Mouse (Mus musculus) forelimb bud, embryonic 11.5 days (tissue): ENCODE data around the gene Zfp691.

ENCODE experiments used
- DNase-seq: peaks from one replicate; pipeline ENCODE4 v3.0.0-alpha.2; 2012; ENCODE audit warnings: low read depth, low spot score

Gene Zfp691

DNA sequence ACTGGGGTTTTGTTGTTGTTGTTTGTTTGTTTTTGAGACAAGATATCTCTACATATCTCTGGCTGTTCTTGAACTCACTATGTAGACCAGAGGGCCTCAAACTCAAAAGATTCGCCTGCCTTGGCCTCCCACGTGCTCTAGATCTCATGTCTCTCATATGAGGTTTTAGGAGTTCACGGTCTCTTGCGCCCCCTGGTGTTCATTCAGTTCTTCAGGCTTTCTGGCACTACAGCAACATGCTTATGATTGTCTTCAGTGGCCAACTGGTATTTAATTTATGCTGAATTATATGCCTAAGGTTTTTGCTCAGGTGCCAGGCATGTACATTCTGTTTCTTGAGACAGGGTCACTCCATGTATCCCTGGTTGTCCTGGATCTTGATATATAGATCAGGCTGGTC lies 6.3 kb downstream of the Zfp691 start:
- DNase-seq = peak; percentile 77

DNA sequence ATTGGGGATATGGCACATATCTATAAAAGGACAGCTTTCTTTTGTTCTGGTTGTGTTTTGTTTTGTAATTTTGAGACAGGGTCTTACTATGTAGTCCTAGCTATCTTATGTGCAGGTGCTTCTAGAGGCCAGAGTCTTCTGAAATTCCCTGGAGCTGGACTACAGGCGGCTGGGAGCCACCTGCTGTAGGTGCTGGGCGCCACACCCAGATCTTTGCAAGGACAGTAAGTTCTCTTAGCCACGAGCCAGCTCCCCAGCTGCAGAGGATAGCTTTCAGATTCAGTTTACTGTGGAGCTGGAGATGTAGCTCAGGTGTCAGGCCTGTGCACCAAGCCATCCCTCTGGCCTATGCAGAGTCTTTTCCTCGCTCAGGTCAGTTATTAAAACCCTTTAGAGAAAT lies 6.9 kb downstream of the Zfp691 start:
- no peak for DNase-seq

DNA sequence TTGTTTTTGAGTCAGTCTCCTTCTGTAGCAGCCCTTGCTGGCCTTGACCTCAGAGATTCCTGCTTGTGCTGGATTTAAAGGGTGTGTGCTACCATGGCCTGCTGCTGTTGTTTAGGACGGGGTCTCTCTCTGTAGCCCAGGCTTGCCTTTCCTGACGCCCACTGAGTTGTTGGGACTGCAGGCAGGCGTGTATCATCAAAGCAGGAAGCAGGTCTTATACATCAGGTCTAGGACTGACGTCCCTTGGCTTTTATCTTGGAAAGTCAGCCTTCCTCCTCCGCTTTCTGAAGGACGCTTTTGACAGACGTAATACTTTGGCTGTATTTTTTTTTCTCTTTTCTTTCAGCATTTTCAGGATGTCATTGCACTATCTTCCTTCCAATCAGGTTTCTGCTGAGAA lies 8.1 kb downstream of the Zfp691 start:
- no peak for DNase-seq

DNA sequence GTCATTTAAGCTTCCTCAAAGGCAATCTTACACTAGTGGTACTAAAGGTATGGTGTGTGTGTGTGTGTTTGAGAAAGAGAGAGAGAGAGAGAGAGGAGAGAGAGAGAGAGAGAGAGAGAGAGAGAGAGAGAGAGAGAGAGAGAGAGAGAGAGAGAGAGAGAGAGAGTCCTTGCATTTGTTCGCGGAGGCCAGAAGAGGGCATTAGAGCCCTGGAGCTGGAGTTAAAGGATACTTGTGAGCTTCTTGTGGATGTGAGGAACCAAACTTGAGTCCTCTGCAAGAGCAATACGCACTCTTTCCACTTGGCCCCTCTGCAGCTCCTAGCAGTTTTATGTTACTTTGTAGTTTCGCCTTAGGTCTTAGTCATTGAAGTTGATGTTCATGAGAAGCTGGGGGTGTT lies 11.0 kb downstream of the Zfp691 start:
- no peak for DNase-seq

DNA sequence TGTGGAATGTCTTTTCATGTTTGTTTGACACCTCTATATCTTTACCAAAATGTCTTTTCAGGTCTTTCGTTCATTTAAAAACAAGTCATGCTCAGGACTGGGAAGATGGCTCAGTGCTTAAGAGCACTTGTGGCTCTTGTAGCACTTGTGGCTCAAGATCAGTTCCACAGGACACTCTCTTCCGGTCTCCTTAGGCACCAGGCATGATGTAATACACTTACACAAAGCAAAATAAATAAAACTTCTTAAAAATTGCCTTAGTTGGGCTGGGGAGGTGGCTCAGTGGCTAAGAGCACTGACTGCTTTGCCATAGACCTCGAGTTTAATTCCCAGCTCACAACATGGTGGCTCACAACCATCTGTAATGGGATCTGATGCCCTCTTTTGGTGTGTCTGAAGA lies 12.6 kb downstream of the Zfp691 start:
- no peak for DNase-seq

DNA sequence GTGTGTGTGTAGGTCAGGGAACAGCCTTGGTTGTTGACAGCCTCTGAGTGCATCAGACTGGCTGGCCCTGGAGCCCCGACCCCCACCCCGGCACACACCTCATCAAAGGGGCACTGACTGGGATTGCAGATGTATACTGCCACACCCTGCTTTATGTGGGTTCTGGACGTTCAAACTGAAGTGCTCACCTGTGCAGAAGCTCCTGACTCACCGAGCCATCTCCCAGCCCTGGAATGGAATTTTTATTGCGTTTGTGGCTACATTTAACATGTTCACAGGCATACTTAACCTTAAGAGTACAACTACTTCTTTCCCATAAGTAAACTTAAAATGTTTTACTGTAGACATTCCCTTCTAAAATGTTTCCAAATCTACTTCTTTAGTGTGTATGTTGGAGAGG lies 16.1 kb downstream of the Zfp691 start:
- DNase-seq = no peak

DNA sequence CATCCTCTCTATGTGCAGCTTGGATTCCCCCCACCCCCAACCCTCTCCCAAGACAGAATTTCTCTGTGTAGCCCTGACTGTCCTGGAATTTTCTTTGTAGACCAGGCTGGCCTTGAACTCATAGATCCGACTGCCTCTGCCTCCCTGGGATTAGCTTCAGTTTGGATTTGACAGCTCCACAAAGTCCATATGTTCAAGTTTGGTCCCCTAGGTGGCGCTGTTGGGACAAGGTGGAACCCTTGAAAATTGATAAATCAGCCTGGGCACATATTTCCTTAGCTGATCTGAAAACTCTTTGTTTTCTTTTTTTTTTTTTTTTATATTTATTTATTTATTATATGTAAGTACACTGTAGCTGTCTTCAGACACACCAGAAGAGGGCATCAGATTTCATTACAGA lies 16.8 kb downstream of the Zfp691 start:
- peak; percentile 46 for DNase-seq

DNA sequence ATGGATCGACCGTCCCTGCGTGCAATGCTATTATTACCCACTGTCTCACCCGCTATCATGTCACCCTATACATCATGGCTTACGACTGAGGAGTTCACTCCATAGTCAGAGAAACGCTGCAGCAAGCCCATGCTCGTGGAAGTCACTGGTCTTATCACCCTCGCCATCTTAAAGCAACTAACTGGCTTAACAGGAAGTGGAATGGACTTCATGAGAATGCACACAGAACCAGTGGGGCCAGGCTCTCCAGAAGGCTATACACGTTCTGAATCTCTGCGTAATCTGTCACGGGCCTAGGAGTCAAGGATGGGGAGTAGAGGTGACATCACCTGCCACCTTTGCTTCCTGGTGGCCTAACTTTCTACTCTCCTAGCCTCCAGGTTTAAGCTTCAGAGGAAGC lies 25.3 kb downstream of the Zfp691 start:
- no peak for DNase-seq

DNA sequence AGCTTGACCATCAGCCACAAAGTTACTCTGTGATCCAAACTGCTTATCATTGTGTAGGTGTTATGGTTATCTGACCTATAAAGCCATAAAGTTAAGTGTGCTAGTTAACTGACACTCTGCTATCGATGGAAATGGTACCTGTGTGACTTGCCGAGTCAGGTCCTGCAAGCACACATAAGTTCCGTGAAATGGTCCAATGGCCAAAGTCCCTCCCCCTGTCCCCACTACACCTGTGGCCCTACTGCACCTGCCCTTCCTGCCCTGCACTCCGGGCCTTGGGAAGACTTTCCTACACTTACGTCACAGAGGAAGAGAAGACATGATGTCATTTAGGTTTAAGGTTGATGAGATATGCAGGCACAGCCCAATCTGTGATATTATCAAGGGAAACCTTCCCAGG lies 26.6 kb downstream of the Zfp691 start:
- DNase-seq = no peak

DNA sequence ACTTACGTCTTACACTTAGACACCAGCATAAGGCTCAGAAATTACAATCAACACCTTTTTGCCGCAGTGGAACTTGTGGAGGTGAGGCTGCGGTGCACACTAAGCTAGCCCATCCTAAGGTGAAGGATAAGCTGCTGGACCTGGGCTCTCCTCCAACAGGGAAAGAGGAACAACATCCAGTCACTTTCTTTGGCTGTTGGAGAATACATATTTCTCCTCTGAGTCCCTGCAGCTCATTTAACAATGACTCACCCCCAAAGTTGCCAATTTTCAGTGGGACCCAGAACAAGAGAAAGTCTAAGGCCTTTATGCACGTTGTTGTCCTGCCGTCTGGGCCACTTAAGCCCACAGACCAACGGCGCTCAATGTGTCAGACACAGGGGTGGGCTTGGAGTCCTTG lies 27.2 kb downstream of the Zfp691 start:
- no peak for DNase-seq

DNA sequence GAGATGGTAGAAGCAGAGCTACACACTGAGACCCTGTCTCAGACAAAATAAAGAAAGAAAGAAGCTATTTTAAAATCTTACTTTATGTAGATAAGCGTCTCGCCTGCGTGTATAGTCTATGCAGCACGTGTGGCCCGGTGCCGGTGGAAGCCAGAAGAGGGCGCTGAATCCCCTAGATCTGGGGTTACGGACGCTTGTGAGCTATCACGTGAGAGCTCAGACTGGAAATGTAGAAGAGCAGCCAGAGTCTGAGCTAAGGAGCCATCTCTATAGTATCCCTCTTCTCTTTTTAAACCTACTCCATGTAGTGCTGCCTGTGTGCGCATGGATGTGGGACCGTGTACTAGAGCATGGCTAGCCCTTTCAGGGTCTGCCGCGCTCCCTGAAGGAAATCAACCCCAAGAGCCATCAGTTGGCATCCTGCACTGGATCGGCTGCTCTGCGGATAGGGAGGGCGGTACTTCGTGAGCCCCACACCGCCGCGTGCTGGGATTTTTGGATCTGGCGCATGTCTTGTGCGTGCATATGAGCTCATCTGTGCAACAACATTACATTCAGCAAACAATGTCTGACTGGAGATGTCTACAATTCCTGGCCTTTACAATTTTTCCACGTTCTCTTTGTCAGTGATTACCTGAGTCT lies 31.6 kb downstream of the Zfp691 start:
- DNase-seq = peak; percentile 75

DNA sequence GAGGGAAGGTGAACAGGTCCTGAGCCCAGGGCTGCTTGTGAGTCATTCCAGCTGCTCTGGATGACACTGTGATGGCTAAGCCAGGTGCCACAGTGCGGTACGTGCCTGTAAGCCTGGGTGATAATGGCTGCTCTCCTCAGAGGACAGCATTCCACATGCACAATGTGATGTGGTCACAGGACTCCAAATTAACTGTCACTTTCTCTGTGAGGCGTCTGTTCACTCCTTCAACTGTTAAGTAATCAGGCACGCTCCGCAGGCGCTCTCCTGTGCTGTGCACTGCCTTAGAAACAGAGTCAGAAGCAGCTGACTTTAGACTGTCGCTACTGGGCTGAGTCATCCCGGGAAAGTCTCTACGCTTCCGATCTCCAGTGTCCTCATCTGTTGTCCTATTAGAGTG lies 32.8 kb downstream of the Zfp691 start:
- DNase-seq = peak; percentile 7

DNA sequence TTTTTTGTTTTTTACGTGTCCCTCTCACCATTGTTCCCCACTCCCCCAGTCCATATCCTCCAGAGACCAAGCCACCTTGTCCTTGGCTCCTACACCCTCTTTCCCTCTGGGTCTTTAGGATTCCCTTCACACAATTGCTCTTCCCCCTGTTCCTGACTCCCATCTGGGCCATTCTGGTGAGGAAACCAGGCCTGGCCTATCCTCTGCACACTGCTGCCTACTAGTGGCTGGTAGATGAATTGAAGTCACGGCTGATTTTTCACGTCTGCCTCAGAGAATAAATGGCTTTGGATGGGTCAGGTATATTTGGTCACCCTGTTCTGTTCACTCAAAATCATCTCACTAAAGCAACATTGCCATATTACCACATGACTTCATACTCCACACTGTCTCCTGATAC lies 33.9 kb downstream of the Zfp691 start:
- peak; percentile 54 for DNase-seq

DNA sequence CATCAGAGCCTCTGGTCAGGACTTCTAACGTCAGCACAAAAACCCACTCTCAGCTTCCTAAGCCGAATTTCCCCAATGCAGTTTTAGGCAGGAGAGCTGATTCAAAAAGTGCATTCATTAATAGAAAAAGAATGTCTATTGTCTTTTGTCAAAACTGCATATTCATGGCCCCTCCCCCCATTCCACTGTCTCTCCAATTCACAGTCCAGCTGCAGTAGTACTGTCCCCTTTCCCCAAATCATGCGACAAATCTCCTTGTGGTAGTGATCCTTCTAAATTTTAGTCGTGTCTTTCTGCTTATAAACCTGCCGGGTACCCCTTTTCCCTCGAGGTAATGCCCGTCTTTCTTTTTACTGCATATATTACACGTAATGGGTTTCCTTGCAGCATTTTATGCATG lies 35.2 kb downstream of the Zfp691 start:
- no peak for DNase-seq

DNA sequence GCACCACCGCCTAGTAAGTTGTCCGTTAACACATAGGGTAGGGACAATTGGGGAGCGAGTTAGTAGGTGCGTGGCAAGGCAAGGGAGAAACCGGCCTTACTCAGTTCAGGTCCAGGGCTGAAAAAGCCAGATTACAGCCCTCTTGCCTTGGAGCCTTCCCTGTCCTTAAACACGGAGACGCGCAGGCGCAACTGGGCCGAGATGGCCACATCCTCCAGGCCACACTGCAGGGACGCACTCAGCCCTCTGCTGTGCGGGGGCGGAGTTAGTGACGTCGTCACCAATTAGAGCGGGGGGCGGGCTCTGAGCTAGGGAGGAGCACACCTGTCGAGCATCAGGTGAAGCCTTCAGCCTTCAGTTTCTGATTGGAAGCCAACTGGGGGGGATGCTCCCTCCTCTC lies 35.8 kb downstream of the Zfp691 start:
- peak; percentile 69 for DNase-seq

DNA sequence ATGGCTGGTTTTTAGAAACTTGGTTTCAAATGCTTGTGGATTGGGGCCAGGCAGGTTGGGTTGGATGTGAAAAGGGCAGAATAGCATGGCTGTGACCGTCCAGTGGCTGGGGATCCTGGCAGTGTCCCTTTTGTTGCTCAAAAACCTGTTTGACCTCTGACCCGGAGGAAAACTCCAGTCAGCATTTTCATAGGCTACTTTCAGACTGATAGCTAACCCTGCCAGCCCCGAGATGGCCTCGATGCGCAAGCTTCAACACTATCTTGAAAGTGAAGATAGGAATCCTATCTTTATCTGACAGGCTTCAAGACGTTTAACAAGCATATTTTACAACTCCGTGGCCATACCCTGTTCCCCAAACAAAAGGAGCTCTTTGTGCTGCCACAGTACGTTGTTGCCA lies 36.7 kb downstream of the Zfp691 start:
- no peak for DNase-seq

DNA sequence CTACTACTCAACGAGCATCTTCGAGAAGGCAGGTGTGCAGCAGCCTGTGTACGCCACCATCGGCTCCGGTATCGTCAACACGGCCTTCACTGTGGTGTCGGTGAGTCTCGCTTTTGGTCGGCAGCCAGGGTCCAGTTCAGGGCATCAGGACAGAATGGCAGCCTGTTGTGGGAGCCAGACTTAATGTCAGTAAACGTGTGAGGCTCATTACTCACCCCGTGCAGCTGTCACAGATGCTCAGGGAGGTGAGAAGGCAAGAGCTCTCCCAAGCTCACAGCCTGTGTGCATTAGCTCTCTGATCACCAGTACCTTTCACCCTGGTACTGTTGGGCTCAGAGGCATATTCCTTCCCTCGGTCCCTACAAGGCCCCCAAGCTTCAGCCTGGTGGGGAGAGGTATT lies 40.1 kb downstream of the Zfp691 start:
- DNase-seq = no peak

DNA sequence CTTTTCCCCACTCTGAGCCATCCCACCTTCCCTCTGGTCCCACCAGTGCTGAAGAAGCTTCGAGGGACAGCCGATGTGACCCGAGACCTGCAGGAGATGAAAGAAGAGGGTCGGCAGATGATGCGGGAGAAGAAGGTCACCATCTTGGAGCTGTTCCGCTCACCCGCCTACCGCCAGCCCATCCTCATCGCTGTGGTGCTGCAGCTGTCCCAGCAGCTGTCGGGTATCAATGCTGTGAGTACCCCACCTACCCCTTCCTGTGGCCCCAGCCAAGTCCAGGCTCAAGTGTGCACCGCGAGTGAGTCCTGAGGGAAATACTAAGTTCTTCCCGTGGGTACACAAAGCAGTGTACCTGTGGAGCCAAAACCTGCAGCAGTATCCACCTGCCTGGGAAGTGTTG lies 40.7 kb downstream of the Zfp691 start:
- DNase-seq = no peak

DNA sequence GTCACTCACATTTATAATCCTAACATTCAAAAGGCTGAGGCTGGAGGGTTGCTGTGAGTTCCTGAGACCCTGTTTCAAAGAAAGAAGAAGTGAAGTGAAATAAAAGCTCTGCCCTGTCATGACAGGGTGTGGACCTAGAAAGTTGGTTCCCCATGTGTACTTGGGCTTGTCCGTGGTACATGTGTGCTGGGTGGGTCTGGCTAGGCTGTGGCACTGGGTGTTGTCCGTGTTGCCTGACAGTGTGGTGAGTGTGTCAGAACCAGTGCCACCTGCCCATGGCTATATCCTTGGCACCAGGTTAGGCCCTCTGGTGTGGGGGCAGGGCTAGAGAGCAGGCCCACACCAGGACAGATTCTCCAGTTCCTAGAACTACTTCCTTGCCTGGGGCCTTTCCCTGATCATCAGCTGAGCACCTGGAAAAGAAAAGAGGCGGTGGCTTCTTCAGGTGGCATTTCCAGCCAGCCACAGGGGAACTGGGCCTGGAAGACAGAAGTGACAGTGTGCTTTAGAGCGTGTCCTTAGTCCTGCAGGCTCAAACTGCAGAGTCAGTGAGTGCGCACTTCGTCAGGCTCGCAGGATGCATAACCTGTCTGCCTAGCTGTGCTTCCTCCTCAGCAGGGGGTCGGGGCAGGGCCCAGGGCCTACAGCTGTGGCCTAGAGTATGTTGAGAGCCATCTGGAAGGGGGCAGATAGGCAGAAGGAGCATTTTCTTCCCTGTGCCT lies 42.6 kb downstream of the Zfp691 start:
- DNase-seq = no peak

DNA sequence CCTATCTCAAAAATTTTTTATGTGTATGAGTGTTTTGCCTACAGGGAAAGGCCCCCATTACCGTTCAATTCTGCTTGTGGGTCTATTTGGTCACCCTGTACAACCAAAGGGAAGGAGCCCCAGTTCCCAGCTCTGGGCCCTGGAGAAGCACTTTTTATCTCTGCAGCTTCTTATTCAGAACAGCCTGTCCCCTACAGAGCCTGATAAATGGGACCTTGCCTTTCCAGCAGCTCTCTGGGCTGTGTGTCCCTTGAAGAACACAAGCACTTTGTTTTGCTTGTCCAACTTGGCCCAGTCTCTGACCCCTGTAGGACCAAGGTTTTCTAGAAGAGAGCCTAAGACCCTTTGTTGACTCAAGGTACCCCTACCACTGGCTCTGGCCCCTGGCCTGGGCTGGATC lies 44.9 kb downstream of the Zfp691 start:
- no peak for DNase-seq

DNA sequence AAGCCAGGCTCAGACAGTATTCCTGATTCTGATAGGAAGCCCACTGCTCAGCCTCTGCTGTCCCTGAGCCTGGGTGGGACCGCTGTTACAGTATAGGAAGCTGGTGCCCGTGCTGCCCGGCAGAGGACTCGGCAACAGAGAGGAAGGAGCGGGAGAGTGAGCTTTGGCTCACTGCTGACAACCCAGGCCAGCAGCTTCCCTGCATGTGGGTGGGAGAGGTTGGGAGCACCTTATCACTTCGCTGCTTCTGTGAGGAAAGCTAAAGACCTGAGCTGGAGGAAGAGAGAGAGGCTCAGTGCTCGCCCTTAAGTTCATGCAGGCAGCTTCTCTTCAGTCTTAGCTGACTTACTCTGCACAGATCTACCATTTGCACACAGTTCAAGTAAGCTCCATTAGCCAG lies 45.4 kb downstream of the Zfp691 start:
- no peak for DNase-seq

DNA sequence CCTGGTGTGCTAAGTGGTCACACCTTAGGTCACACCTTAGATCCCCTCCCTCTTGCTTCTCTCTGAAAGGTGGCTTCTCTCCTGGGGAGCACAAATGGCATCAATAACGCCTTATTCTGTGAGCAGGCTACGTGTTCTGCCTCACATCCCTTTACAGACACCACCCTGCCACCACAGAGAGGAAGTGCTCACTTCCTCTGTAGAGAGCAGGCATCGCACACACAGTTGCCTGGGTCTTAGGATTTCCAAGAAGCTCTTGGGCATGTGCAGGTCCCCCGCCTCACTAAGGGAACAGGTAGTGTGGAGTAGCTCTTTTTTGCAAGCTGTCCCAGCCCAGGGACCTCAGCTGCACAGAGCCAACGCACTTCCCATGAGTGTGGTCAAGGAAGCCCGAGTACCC lies 46.8 kb downstream of the Zfp691 start:
- DNase-seq = no peak

DNA sequence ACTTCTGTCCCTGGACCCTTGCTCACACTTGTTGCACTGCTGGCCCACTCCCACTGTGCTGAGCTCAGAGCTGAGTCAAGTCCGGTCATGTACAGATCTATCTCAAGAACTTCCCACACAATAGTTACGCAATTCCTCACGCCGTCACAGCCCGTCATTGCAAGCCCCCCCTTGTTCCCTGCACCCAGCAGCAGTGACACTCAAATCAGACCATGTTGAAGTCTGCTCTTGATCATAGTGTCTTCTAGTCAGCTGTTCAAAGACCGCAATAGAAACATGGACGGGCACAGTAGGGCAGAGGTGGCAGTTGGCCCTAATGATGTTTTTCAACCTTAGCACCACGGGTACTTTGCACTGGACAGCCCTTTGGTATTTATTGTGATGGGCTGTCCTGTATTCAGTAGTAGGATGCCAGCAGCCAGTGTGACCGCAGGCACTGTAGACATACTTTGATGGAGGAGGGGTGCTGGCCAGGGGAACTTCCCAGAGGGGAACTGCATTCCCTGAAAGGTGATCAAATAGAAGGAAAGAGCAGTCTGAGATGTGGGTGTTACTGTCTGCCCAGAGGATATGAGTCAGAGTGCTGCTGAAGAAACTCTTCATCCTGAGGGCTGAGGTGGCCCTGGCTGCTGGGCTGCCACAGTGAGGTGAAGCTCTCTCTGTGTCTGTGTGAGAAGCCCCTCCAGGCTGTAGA lies 48.3 kb downstream of the Zfp691 start:
- no peak for DNase-seq
